Mouse (Mus musculus) naive thymus-derived CD4-positive, alpha-beta T cell, adult 5 months (primary cell): ENCODE measurements around the gene Xkrx. TPM values are rescaled to one million over a fixed set of nuclear protein-coding genes. Genes with fewer than 3 reads are reported as not detected.

Experiments
- polyA plus RNA-seq: library from polyadenylated mRNA; unstranded; fragments of 100-300 nt; shearing (Covaris generic); gene quantifications from one replicate; pipeline ENCODE4 v1.2.1, GENCODE M21; 2017

Xkrx gene
- 13.0 TPM for polyA plus RNA-seq

DNA sequence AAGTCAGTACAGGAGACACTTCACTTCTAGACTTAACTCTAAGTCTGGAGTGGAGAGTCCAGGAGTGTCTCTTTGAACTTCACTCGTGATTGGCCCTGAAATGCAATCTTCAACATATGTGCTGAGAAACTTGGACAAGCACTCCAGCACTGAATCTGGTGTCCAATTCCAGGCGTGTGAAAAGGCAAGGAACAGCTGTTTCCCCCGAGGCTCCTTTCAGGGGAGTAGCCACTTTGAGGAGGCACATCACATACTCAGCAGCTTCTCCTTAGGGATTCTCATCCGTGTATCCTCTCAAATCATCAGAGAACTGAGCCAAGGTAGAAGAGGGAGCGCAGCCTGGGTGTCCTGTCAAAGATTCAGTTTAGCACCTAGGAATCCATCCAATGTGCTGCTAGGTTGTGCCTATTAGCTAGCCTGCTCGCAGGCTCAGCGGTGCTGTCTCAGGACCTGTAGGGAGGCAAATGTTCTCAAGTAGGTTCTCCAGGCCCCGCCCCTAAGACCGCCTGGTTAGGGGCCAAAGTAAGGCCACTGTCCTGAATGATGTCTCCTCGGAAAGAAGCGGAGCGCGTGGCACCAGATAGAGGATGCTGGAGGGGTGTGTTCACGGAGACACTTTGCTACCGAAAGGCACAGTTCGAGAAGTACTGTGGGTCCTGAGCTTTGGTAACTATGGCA, at the start of gene Xkrx:
Xkrx (minus strand) TSS at position 34 of the 678 bp plus-strand sequence.

DNA sequence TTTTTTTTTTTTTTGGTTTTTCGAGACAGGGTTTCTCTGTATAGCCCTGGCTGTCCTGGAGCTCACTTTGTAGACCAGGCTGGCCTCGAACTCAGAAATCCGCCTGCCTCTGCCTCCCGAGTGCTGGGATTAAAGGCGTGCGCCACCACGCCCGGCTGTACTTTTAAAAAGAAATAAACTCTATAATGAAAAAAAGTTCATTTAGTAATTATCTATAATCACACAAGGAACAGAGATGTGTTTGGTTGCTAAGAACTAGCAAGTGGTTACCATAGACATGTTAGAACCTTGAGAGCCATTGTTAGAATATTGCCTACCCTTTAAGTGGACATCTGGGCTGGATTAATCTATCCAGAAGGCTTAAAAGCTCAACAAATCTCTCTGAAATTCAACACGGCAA, 25.3 kb upstream of the Xkrx start, which contains the start of gene Arl13a:
Arl13a (plus strand) TSS at position 301 of the 400 bp plus-strand sequence.

Other genes starting within 250 kb of the Xkrx start
- gene Sytl4, start 180.3 kb downstream of the Xkrx start, polyA plus RNA-seq = not detected
- 53.5 TPM for gene Cstf2, start 102.9 kb downstream of the Xkrx start, polyA plus RNA-seq
- not detected for gene Arl13a, start 25.4 kb upstream of the Xkrx start, polyA plus RNA-seq
- not detected for gene Nox1, start 59.9 kb upstream of the Xkrx start, polyA plus RNA-seq
- 22.0 TPM for gene Trmt2b, start 114.9 kb upstream of the Xkrx start, polyA plus RNA-seq
- 0.47 TPM for gene Tmem35a, start 133.1 kb upstream of the Xkrx start, polyA plus RNA-seq
- 1.6 TPM for gene Cenpi, start 146.0 kb upstream of the Xkrx start, polyA plus RNA-seq
- not detected for gene Drp2, start 242.5 kb upstream of the Xkrx start, polyA plus RNA-seq